Mouse (Mus musculus): ENCODE measurements around the gene Iqcm.
"Not testable (repeated sequence)": the region's sequence is repeated elsewhere in the genome, so short reads cannot be mapped to it uniquely, and the experiment has no call there.

Iqcm gene

DNA sequence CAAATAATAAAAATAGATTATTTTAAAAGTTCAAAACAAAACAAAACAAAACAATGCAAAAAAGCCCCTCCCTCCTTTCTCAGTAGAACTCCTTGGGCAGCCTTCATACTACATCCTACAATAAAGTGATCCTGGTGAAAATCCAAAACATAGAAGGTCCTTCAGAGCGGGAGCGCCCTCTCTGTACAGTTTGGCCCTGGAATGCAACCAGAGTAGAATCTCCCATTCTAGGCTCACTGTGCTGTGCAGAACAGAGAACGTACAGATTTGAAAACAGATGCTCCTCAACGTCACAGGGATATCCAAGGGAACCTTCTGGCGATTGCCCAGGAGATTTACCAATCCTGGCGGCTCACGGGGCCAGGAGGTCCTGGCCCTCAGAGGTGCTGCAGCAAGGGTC lies at the start of gene Iqcm:
TSS of gene Iqcm (plus strand) at position 301 of the 400 bp plus-strand sequence.
- DNase-seq (ENCODE audit: low spot score), result no peak

DNA sequence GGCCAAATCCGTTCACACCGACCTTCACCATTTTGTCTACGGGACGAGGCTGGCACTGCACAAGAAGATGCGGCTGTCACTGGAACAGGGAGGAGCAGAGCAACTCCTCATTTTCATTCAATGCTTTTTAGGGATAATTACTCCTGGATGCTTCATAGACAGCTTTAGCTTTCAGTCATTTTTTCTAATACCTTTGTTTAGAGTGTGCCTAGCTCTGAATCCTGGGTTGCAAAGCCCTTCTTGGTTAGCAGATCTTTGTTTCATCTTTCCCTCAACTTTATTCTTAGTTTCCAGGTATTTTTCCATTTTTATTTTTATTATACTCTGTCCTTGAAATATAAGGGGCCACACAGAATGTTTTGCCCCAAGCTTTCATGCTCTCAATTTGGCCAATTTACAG lies 42.0 kb upstream of the Iqcm start, which contains the start of gene Gm10358:
TSS of gene Gm10358 (minus strand) at position 101 of the 400 bp plus-strand sequence.
- DNase-seq (ENCODE audit: low spot score), result no peak

DNA sequence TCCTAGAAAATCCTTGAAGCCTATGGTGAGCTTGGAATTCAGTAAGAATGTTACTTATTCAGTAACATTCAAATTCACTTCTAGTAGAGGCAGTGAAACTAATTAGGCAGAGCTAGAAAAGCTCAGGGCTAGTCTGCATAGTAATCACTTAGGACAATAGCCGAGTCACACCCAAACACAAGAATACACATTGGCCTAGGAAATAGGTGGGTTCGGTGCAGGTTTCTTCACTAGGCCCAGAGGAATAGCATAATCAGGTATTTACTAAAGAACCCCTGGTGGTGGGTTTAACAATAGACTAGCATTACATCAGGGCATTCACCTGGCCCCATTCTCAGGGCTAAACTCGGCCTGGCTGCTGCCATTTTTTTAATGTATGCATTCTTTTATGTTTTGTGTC lies 32.8 kb upstream of the Iqcm start:
- DNase-seq (ENCODE audit: low spot score), result not testable (repeated sequence)

DNA sequence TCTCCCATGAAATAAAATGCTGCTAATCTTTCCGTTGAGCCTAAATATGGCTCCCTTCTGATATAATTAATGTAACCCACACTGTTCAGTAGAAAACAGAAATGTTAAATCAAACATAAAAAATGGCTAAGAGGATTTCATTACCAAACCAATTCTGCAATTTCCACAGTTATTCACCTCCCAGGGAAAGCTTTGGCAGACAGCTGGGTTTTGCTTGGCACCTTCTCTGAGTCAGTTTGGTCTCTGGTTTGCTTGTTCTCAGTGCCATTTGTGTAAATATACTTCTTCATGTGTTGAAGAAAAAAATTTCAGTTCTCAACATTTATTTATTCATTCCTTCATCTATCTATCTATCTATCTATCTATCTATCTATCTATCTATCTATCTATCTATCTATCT lies 28.3 kb downstream of the Iqcm start:
- no peak for DNase-seq (ENCODE audit: low spot score)

DNA sequence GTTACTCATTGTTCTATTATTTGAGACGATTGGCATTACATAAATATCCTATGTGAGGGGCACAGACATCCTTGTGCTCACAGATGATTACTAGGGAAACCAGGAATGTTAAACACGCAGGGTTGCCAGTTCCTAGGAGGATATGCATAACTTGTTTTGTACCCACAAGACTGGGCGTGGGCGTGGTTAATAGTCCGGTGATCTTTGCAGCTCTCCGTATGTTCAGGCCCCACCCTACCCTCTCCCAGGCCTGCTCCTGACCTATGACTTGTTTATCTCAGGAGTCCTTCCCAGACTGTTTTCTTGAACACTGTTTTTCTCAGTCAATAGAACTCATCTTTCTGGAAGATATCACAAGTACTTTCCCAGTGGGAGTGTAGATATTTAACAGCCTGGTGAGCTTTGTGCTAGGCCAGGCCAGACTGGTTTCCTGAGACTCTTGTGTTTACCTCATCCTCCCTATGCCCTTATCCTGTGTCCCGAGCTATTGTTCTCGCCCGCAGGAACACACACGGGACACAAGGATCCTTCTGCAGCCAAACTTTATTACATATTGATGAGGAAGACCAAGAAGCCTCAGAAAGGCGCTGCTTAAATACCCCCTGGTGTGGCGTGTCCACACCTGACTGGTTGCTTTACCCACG lies 40.7 kb downstream of the Iqcm start:
- DNase-seq (ENCODE audit: low spot score), result no peak

DNA sequence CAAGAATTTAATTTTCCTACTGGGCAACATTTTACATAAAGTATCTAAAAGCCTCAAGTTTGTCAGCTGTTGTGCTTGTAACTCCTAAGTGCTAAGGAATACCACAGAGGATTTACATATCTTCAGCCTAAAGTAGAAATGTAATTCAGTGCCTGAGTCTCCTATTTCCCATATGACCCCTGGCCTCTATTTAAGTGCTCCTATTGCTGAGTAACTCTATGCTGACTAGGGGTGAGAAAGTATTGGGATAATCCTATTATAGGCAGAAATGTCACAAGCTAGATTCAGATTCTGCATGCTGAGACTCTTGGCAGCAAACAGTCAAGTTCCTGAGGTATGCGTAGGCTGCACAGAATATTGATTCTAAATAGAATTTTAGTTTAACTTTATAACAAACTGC lies 60.8 kb downstream of the Iqcm start:
- no peak for DNase-seq (ENCODE audit: low spot score)

DNA sequence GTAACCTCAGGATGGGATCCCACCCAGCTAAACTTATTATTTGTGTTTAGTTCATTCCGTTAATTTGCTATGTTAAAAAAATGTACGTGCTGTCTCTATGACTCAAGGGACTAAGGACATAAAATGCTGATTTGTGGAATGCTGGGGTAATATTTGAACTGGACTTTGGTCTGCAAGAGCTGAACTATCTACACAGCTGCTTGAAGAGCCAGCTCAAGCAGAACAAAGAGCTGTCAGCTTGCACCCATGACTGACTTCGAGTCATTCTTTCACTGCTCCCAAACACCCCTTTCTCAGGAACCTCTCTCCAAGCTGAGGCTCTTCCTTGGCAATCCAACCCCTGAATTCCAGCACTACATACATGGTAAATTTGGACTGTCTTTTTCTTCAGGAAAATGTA lies 65.3 kb downstream of the Iqcm start:
- DNase-seq (ENCODE audit: low spot score), result no peak

DNA sequence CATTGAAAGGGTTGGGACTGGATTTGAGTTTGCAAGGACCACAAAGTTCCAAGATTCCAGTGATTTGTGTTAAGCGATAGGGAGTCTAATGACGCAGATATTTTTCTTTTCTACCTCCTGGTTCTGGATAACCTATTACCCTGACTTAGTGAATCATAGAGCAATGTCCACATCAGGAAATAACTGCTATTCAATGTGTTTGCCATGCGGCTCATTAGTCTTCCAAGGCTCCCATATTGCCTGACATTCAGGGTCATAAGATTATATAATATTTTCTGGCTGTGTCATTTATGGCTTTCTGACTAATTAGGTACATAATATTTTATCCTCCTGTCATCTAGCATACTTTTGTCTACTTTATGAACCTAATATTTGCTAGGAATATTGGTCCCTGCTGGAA lies 100.8 kb downstream of the Iqcm start:
- no peak for DNase-seq (ENCODE audit: low spot score)

DNA sequence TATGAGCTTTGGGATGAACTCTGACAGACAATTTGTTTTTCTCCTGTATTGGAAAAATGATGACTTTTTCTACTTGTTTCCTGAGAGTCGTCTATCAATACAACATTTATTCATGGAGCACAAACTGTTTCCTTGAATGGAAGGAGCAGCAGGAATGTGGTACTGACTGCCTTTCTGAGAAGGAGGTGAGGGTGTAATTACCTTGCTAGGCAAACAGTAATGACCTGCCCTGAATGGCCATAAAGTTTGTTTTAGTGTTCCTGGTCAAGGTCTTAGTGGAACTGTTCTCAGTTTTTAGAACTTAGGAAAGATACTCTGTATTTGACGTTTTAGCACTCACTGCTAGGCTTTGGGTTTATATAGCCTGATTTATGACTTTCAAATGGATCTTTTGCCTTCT lies 147.8 kb downstream of the Iqcm start:
- DNase-seq (ENCODE audit: low spot score), result no peak

DNA sequence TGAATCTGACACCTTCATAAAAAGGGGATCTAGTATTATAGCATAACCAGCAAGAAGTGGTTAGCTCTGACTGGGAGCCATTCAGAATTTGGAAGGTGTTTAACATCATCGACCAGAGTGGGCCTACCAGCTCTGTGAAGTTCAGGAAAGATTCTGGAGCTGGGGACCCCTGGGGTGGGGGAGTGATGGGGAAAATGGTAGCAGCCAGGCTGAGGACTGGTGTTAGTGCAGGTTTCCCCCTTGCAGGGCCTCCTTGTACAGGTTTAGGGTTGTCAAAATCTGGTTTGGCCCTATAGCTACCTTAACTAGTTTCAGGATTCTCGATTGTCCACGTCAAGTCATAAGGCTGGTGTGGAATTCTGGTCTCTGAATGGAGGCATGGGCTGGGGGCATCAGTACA lies 194.5 kb downstream of the Iqcm start:
- no peak for DNase-seq (ENCODE audit: low spot score)

DNA sequence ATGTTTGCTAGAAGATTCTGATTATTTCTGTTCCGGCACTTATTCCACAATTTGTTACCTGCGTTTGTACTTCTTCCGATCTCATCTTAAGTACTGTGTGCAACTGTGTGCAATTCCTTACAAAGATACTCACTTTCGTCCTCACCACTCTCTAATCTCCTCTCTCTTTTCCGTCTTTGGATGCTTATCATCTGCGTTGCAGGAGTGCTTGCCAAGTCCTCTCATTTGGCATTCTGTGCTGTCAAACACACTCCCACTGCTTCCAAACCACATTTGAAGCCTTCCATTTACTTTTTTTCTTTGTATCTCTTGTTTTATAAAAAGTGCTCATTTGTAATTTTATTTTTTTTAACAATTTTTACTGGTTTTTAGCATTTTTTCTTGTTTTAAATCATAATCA lies 210.8 kb downstream of the Iqcm start:
- no peak for DNase-seq (ENCODE audit: low spot score)

DNA sequence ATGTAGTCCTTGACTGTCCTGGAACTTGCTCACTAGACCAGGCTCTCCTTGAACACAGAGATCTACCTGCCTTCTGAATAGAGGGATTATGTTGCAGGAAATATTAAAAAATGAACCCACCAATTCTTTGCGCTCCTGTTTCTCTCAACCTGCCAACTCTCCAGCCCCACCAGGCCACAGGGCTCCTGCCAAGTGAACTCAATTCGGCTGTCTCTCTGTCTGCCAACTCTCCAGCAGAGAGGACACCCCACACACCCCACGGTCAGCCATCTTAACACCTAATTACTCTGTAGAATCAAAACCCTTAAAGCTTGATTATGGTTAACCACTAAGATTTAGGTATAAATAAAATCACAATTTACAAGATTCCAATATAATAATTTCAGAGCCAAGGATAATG lies 298.1 kb downstream of the Iqcm start:
- DNase-seq (ENCODE audit: low spot score), result no peak

DNA sequence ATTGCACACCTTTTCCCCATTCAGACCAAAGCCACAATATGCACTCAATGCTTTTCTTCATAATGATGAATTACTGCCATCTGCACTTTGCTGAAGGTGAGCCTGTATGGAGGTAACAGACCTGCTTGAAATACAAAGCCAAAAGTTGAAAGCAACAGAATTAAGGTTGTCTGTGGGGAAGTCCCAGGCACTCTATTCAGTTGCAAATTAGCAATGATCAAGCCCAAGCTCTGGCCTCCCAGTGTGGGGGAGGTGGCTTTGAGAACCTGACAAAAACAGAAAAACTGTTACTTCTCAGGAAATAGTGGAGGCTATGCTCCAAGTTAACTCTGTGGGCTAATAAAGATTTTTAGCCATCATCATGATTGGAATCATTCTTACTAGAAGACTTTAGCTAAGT lies 307.1 kb downstream of the Iqcm start:
- no peak for DNase-seq (ENCODE audit: low spot score)

DNA sequence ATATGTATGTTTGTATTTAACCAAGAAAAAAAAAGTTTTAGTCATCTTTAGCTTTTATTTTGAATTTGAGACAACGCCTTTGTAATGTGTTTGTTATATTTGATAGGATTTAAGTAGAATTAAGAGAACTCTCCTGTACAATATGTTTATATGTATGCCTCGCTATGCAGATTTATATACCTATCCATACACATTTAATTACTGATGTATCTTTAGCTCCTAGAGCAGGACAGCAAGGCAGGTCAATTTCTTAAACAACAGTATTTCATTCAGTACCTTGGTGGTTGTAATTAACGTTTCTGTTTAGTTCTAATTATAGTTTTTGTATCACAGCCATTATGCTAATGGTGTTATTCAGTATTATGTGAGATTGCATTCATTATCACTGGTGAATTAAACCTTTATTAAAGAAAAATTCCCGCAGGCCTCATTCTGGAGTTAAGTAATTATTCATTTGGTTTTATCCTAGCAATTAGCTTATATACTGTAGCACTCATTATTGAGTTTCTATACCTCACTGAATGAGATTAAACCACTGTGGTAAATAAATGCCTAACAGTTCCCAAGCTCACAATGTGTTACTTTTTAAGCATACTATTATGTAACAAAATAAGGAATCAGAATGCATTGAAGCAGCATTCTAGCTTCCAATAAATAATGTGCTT lies 380.1 kb downstream of the Iqcm start:
- no peak for DNase-seq (ENCODE audit: low spot score)

DNA sequence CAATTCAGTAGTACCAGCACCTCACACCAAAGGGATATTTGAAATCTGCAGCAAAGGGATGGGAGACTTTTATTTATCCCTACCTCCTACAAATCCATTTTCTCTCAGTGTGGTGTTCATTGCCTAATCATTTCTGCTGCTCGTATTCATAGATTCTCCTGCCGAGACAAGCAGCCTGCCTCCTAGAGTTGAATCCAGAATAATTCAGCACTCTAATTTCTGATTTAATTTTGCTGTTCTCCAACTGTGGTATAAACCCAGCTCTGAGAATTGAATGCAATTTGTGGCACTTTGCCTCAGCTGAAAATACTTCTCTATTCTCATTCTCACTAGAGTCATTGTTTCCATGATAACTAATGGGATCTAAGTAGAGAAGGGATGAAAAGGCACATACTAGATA lies 386.8 kb downstream of the Iqcm start:
- no peak for DNase-seq (ENCODE audit: low spot score)

DNA sequence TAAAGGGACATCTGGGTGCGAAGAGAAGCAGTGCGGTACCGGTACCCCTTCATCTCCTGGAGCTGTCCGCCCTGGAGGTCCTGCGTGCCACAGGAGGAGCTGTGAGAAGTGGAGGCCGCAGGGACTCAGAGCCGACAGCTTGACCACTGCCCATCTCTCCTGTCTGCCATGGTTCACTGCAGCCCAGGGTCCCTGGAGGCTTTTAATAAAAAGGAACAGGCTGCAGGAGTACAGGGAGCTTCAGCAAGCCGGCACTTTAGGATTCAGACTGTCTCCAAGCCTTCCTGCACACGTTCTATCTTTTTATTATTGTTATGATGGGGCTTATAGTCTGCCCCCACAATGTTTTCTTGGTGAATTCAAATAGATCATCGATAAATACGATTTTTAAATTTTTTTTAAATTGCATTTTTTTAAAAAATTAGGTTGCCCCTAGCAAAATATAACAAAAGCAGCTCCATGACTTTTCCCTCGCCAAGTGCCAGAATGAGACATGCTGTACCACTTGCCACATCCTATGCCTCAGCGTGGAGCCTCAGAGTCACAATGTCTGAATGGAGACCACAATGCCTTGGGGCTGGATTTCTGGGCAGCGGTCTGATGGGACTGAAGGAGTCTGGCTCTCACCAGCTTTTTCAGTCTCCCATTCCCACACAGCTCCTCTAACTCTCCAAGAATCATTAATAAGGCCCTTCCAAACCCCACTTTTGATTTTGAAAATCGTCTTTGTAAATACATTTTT lies 469.3 kb downstream of the Iqcm start:
- DNase-seq (ENCODE audit: low spot score), result no peak

DNA sequence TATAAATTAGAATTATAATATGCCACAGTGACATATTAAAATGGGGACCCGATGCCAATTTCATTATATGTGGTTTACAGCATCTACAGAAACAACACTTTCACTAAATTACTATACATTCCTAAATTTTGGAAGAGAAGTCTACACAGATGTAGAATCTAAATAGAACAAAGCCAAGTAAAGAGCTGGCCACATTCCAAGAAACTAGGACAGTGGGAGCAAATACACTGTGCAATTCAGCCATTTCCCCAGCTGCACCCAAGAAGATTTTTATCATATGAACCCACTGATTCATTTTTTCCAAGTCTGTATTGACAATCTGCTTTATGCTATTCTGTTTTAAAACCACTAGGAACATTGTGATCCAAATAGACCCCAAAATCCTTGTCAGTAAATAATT lies 500.7 kb downstream of the Iqcm start:
- no peak for DNase-seq (ENCODE audit: low spot score)

DNA sequence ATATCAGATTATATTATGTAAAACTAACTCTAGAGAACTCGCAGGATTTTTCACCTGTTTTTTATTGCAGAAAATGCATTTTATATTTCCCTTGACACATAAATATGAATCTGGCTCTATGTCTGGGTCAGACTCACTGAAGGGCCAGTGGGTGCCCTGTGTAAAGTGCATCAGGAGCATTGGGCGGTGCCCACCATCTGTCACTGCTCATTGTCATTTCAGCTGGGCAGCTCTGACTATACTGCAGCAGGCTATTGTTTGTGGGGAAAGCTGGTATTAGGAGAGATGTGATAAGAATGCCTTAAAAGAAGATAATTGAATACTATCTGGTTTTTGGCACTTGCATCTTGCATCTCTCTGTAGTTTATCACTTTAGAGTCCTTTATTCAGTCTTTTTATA lies 507.5 kb downstream of the Iqcm start:
- DNase-seq (ENCODE audit: low spot score), result no peak

DNA sequence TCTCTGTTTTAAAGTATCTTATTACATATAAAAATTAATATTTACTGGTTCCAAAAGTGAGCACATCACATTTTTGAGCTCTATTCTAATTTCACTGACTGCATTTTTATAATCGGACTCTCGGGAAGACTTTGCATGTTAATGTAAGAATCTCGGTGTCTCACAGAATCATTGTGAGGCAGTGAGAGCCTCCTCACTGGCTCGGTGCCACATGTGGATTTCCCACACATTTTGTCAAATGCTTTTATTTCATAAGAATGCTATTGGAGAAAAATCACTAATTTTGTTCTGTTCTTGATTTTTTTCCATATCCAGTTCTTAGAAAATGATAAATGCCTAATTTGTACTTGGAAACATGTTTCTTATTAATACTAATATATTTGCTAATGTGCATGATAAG lies 570.0 kb downstream of the Iqcm start:
- no peak for DNase-seq (ENCODE audit: low spot score)

Data from urinary bladder, postnatal 10 days (tissue).